Mouse (Mus musculus) cerebellum, adult 11-12 months (tissue): Measurements from ENCODE around the gene Lingo3.

Experiments
- DNase-seq: peaks from one replicate; pipeline ENCODE4 v3.0.0; 2022

Gene Lingo3

DNA sequence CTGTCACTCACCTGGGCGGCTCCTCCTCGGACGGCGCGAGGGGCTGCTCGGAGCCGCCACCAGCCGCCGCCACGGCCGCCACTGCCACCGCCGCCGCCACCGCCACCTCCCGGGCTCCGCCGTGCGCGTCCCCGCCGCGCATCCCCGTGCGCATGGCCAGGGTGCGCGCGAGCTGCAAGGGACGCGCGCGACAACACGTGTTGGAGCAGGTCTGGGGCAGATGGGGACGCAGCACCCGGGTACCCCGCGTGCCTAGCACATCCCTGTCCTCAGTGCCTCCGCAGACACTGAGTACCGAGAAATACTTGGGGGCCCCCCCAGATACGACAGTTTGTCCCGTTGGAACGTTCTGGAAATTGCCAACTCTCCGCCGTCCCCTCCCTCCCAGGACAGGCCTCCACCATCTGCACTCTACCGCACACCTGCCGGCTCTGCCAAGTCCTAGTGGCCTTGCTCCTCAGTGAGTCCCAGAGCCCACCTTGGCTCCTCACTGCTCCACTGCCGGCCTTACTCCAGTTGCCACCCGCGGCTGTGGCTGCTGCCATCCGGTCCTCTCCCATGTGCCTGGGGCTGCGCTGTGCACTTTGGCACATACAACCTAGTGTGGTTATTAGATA, at the start of gene Lingo3:
Gene Lingo3 (minus strand): TSS at position 109 of the 617 bp plus-strand sequence.
- DNase-seq = peak; percentile 85

- peak; percentile 86 for DNase-seq
Measured at GRCm38 (mm10) chr10:80887181-80887580, 43.3 kb upstream of the Lingo3 start.

DNA sequence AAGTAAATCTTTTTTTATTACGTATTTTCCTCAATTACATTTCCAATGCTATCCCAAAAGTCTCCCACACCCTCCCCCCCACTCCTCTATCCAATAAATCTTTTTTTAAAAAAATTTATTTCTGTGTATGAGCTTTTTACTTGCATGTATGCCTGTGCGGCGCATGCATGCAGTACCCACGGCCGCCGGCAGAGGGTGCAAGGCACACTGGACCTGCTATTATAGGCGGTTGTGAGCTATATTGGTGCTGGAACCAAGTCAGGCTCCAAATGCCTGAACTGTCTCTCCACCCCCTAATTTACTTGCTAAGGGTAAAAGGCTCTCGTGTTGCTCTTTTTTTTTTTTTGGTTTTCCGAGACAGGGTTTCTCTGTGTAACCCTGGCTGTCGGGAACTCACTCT, 37.5 kb upstream of the Lingo3 start:
- DNase-seq = peak; percentile 65

- no peak for DNase-seq
Measured at GRCm38 (mm10) chr10:80880901-80881300, 37.1 kb upstream of the Lingo3 start.

DNA sequence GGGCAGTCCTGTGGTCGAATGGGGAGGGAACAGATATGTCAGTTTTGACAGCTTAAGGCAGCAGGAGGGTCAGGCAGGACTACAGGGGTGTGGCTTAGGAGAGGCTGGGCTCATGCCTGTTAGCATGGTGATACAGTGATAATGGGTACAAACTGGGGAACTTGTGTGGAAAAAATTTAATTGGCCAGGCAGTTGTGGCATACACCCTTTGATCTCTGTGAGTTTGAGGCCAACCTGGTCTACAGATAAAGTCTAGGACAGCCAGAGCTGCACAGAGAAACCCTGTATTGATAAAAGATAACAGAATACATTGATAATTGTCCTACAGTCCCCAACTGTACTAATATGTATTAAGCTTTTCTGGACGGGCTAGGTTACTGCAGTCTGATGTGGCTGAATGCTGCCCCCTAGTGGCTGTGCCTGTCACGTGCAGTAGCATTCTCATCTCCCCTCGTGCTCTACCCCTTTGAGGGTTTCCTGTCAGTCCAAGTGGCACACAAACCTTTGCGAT, 36.3 kb upstream of the Lingo3 start:
- DNase-seq = peak; percentile 59

- peak; percentile 29 for DNase-seq
Measured at GRCm38 (mm10) chr10:80876594-80876993, 32.8 kb upstream of the Lingo3 start.

DNA sequence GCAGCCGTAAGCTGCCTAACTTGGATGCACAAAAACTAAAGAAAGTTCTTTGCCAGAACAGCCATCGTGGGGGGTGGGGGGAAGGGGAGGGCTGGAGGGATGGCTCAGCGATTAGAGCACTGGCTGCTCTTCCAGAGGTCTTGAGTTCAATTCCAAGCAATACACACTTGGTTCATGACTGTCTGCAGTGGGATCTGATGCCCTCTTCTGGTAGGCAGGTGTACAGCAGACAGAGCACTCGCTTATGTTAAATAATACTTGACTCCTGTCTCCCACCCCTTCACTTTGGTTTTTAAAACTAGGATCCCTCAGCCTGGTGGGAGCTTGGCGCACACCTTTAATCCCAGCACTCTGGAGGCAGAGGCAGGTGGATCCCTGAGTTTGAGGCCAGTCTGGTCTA, 32.2 kb upstream of the Lingo3 start:
- peak; percentile 60 for DNase-seq

GRCm38 (mm10) chr10:80874035-80874434, 30.2 kb upstream of the Lingo3 start:
- DNase-seq = no peak

GRCm38 (mm10) chr10:80871581-80871980, 27.7 kb upstream of the Lingo3 start, which contains the start of gene Tmprss9:
Tmprss9 (plus strand) TSS chr10:80871848.
- DNase-seq = no peak

DNA sequence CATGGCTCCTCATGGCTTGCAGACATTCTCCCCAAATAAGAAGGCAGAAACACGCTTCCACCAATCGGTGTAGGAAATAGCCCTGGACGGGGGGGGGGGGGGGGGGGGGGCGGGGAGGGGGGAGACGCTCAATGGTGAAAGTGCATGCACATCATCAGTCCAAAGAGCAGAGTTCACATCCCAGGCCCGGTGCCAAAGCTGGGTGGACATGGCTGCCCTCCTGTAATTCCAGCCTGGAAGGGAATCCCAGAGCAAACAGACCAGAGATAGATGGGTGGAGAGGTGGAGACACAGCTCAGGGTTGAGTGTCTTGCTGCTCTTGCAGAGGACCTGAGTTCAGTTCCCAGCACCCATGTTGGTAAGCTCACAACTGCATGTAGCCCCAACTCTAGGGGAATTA, 27.2 kb upstream of the Lingo3 start:
- no peak for DNase-seq

DNA sequence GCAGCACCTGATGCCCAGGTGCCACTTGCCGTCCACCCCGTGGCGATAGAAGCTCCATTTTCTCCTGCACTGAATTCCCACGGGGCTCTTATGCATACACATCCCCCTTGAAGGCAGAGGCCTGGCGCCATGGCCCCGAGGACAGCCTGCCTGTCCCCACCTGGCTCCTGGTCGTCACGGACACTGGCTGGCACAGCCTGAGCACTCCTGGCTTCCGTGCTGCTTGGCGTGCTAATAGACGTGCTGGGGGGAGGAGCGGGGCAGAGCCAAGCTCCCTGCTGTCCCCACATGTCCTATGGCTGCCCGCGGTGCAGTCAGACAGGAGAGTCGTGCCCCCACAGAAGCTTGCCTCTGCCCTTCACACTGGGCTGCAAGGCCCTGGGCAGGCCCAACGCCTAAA, 20.6 kb upstream of the Lingo3 start:
- peak; percentile 90 for DNase-seq

DNA sequence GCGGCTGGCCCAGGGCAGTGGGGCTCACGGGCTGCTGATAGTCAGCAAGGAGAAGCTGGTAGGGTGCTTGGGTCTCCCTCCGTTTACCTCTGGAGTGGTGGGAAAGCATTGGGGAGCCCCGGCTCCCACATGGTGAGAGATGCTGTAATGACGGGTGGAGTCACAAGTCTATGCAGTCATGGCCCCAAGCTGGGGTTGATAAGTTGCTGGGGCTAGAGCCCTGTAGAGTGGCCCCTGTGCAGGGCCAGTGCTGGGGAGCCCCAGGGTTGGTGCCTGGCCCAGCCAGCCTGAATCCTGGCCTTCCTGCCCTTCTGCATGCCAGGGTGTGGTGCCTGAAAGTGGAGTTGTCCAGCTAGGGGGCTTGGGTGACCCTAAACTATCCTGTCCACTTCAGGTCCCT, 18.5 kb upstream of the Lingo3 start:
- no peak for DNase-seq

GRCm38 (mm10) chr10:80858350-80858935, 14.6 kb upstream of the Lingo3 start:
- no peak for DNase-seq

GRCm38 (mm10) chr10:80857848-80858247, 14.0 kb upstream of the Lingo3 start:
- DNase-seq = no peak

DNA sequence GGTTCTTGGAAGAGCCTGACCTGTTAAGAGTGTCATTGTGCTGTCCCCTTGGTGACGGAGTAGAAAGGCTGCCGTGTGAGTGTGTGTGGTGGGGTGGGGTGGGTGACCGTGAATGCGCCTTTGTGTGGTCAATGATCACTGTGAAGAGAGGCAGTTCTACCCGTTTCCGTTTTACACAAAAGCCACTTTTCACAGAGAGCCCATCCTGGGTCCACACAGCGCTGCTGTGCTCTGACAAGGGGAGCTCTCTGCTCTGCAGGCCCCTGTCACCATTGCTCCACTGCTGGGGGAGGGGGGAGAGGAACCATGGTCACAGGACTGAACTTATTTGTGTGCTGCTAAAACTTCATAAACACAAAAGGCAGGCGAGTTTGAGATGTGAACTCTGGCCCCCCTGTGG, 13.5 kb upstream of the Lingo3 start:
- no peak for DNase-seq

DNA sequence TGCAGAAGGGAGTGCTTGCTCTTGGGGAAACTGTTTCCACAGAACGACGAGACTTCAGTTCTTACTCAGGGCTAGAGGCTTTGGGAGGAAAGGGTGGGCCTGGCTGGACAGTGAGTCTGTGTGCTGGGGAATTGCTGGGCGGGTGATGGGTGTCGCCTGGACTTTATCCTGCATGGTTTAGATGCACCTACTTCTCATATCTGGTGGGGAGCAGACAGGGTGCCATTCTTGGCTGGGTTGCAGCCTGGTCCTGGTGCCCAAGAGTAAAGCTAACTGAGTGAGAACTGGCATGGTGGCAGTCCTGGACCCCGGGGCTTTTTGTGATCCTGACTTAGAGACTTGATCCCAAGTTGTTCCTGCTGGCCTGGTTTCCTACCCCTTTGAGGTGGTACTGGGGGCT, 13.1 kb upstream of the Lingo3 start:
- no peak for DNase-seq

DNA sequence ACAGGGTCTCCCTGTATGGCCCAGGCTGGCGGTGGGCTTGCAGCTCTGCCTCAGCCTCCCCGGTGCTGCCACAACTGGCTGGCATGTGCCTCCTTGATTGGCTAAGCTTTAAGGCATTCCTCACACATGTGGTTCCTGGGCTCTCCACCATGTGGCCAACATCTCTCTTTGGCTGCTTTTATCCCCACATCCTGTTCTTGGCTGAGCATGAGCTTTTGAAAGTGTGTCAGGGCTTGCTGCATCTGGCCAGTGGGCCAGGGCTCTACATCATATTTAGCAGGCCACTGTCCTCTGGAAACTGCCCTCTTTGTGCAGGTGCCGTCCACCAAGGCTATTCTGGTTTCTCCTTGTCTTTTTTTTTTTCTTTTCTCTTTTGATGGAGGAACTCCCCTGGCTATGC, 12.4 kb upstream of the Lingo3 start:
- DNase-seq = no peak

- DNase-seq = peak; percentile 76
Measured at GRCm38 (mm10) chr10:80855749-80856073, 11.9 kb upstream of the Lingo3 start.

DNA sequence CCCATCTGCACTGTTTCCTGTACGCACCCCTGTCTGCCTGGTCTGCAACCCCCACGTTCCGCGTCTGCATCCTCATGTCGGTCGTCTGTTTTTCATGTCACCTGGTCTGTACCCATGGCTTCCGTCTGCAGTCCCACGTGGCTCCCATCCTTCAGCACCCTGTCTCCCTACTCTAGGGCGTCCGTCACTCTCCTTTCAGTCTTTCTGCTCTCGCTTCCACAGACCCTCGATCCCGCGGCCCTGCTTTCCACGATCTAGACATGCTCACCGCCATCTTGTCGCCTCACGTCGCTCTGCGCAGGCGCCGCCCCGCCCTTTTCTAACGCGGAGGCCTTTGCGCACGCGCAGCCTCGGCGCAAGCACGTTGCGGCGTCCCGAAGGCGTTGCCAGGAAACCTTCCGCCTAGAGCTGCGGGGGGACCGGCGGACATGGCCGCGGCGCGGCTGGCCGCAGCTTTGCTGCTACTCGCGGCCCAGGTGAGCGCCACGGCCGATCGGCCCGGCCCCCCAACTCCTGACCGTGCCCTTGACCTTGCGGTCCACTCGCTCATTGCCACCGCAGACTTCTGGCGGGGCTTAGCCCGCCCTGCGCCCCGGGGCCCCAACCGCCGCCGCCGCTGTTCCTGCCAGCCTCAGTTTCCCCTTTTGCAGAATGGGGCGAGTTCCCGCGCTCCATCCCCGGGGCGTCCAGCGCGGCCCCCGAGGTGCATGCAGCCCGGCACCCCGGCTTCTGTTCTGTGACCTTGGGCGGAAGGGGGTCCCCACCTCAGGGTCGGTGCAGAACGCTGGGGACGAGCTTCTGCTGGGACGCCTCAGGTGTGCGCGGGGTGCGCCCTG, 11.3 kb upstream of the Lingo3 start, which contains the start of the genes Lsm7 and Sppl2b:
Gene Lsm7 (minus strand): TSS at position 297 of the 836 bp plus-strand sequence.
Gene Sppl2b (plus strand): TSS at position 363 of the 836 bp plus-strand sequence.
- DNase-seq = peak; percentile 96

DNA sequence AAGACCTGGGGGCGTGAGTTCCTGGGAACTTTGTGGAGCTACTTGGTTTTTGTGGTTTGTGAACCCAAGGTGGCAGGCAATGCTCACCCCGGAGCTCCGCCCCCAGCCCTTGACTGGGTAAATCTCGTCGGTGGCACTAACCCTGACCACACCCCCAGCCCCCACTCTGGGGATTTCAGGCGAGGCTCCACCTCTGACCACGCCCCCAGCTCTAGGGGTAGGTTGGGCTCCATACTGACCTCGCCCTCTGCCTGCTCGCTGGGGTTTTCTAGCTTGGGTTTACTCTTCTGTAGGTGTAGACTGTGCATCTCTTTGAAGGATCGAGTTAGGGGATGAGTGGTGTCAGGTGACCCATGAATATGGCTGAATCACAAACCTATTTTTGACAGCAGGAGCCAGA, 4.7 kb upstream of the Lingo3 start:
- no peak for DNase-seq

- no peak for DNase-seq
Measured at GRCm38 (mm10) chr10:80845732-80846131, 1.9 kb upstream of the Lingo3 start.

DNA sequence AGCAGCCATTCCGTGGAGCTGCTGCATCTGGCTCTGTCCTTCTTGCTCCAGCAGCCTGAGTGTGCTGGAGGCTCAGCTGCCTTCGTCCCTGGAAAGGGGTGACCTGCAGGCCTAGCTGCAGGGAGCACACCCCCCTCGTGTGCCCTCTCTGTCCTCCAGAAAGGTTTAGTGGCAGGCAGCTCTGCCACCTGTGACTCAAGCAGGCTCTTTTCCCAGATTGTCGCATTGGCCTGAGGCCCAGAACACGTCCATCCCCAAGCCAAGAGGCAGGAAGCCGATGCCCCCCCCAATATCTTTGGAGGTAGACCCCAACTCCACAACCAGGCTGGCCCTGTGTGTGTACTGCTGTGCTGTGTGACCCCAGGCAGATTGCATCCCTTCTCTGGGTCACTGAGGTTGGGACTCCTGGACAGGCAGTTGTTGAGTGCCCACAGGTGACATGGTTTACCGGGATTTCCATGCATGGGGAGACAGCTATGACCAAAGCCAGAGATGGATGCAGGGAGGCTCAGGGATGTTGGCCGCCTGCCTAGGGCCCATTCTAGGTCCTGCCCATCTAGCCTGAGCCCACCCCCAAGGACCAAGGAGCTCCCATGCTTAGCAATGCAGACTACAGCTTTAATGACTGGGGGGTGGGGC, 1.3 kb upstream of the Lingo3 start:
- DNase-seq = peak; percentile 72
